ENCODE assay signal across 8 mouse cellular contexts in genomic region chr1:89453666-89454065, GRCm38 (mm10). TPM values are rescaled to one million over a fixed set of nuclear protein-coding genes. Genes with fewer than 3 reads are reported as not detected.
DNase-seq lines count a peak whose midpoint lies in the region; ATAC-seq and TF ChIP-seq lines count a peak whose summit lies in the region.

No protein-coding gene starts in this region.

- no peaks in the 10 kb centered on the region for H3K9me3 ChIP-seq in heart, embryonic 15.5 days (replicated peaks)
- peaks cover 4% of the 10 kb centered on the region; the same call in 1 of the 2 replicates for H3K9me3 ChIP-seq in hindbrain, embryonic 12.5 days (replicated peaks)
- H3K9me3 ChIP-seq in midbrain, embryonic 11.5 days (ENCODE audit: control insufficient read depth, low read length) = peaks cover 4% of the 10 kb centered on the region; the same call in 1 of the 2 replicates

- TF ChIP-seq CTCF in brain, embryonic 14.5 days (IDR thresholded peaks at IDR 0.05; ENCODE audit: borderline replicate concordance, extremely low read depth, insufficient read depth, insufficient read length) = no peak

- ATAC-seq in heart, embryonic 15.5 days (replicated peaks; ENCODE audit: insufficient number of reproducible peaks, insufficient read depth, low FRiP score, low read depth) = no peak
- no peak for ATAC-seq in hindbrain, embryonic 12.5 days (ENCODE audit: low FRiP score)
- ATAC-seq in midbrain, embryonic 11.5 days (ENCODE audit: low FRiP score) = no peak
- no peak for ATAC-seq in inflammation-experienced regulatory T-cells, adult 6 months

- no peak for TF ChIP-seq POLR2A in brain, embryonic 14.5 days (IDR thresholded peaks at IDR 0.05; ENCODE audit: borderline replicate concordance, extremely low read depth, insufficient read depth, insufficient read length, poor library complexity, severe bottlenecking)

- no peak overlapping the region for H3K27ac ChIP-seq in heart, embryonic 15.5 days
- no peak overlapping the region for H3K27ac ChIP-seq in hindbrain, embryonic 12.5 days
- H3K27ac ChIP-seq in midbrain, embryonic 11.5 days (ENCODE audit: low read depth, low read length) = peak overlapping the region; percentile 32; the same call in 1 of the 2 replicates

- WGBS in heart, embryonic 15.5 days = 31% methylated on average over 6 of the region's 6 CpGs
- WGBS in hindbrain, embryonic 12.5 days = 28% methylated on average over 6 of the region's 6 CpGs
- 41% methylated on average over 6 of the region's 6 CpGs for WGBS in midbrain, embryonic 11.5 days

- H3K4me2 ChIP-seq in heart, embryonic 15.5 days = peak overlapping the region; percentile 98
- peak overlapping the region; percentile 82 for H3K4me2 ChIP-seq in hindbrain, embryonic 12.5 days (replicated peaks)
- H3K4me2 ChIP-seq in midbrain, embryonic 11.5 days = peak overlapping the region; percentile 94

- no peaks in the 10 kb centered on the region for H3K36me3 ChIP-seq in heart, embryonic 15.5 days
- H3K36me3 ChIP-seq in hindbrain, embryonic 12.5 days = peaks cover 4% of the 10 kb centered on the region
- no peaks in the 10 kb centered on the region for H3K36me3 ChIP-seq in midbrain, embryonic 11.5 days (ENCODE audit: control insufficient read depth, insufficient read depth, low read length)

- no peaks in the 10 kb centered on the region for H3K27me3 ChIP-seq in heart, embryonic 15.5 days
- H3K27me3 ChIP-seq in hindbrain, embryonic 12.5 days = no peaks in the 10 kb centered on the region
- H3K27me3 ChIP-seq in midbrain, embryonic 11.5 days (ENCODE audit: control insufficient read depth, insufficient read depth, low read length) = no peaks in the 10 kb centered on the region

- H3K4me1 ChIP-seq in heart, embryonic 15.5 days (replicated peaks) = peaks cover 25% of the 10 kb centered on the region
- H3K4me1 ChIP-seq in hindbrain, embryonic 12.5 days = peaks cover 24% of the 10 kb centered on the region
- peaks cover 12% of the 10 kb centered on the region for H3K4me1 ChIP-seq in midbrain, embryonic 11.5 days (ENCODE audit: control insufficient read depth, insufficient read depth, low read length)

- H3K4me3 ChIP-seq in heart, embryonic 15.5 days = peak overlapping the region; percentile 87
- H3K4me3 ChIP-seq in hindbrain, embryonic 12.5 days = peak overlapping the region; percentile 93
- peak overlapping the region; percentile 82 for H3K4me3 ChIP-seq in midbrain, embryonic 11.5 days (ENCODE audit: low read depth, low read length)

- no peak for DNase-seq in heart, adult 18-20 months
- DNase-seq in brain, embryonic 14.5 days (ENCODE audit: low read depth) = peak; percentile 25
- DNase-seq in midbrain, embryonic 11.5 days (ENCODE audit: low spot score, missing footprints) = no peak
- no peak for DNase-seq in left cerebral cortex, adult 18-20 months (ENCODE audit: low spot score in 2 of 2)
- DNase-seq in thymus, postnatal 25 days = no peak

- H3K9ac ChIP-seq in heart, embryonic 15.5 days = peak overlapping the region; percentile 68
- peak overlapping the region; percentile 92 for H3K9ac ChIP-seq in hindbrain, embryonic 12.5 days
- peak overlapping the region; percentile 83 for H3K9ac ChIP-seq in midbrain, embryonic 11.5 days (ENCODE audit: low read length)

RNA-seq across cellular contexts. Expression of gene Agap1, which starts 0.9 kb away (rescaled TPM):
- 7.2 and 10.3 TPM in 2 replicates for polyA plus RNA-seq in heart, embryonic 15.5 days (2015; fragmentation: Nextera tagmentation; extraction: Ambion mirVana)
- total RNA-seq in heart, adult 18-20 months (2021) = 10 to 100 TPM; 59.4 to 59.7 TPM
- polyA plus RNA-seq in brain, embryonic 14.5 days (2012; rRNA removed) = 58.0 and 145 TPM in 2 replicates
- 74.8 and 81.3 TPM in 2 replicates for polyA plus RNA-seq in hindbrain, embryonic 12.5 days (2016; fragmentation: Nextera tagmentation; extraction: Ambion mirVana)
- 28.6 and 33.6 TPM in 2 replicates for polyA plus RNA-seq in midbrain, embryonic 11.5 days (2014; fragmentation: Nextera tagmentation; extraction: Ambion mirVana)
- total RNA-seq in left cerebral cortex, adult 18-20 months (2021) = 100 to 1,000 TPM; 224 to 253 TPM
- polyA plus RNA-seq in inflammation-experienced regulatory T-cells, adult 6 months (2017; shearing (Covaris generic)) = under 1 TPM in 2 of 3 experiments, not detected in 1; 0.08 to 0.28 TPM
